Mouse (Mus musculus): ENCODE results near the gene Mapk1ip1l.
A peak's percentile ranks its signal among the peaks of the same experiment; 100 is the strongest.

The Mapk1ip1l gene

GRCm38 (mm10) chr14:47297785-47298407 is at the start of gene Mapk1ip1l:
Mapk1ip1l (plus strand) TSS chr14:47298266.
- DNase-seq, result peak; percentile 92

- peak; percentile 15 for DNase-seq
Measured at GRCm38 (mm10) chr14:47249839-47250238, 48.2 kb upstream of the Mapk1ip1l start.

GRCm38 (mm10) chr14:47264866-47265265 is 33.2 kb upstream of the Mapk1ip1l start:
- DNase-seq, result no peak

GRCm38 (mm10) chr14:47265829-47266228 is 32.2 kb upstream of the Mapk1ip1l start:
- no peak for DNase-seq

- DNase-seq, result no peak
Measured at GRCm38 (mm10) chr14:47269056-47269455, 29.0 kb upstream of the Mapk1ip1l start.

- no peak for DNase-seq
Measured at GRCm38 (mm10) chr14:47269706-47270105, 28.4 kb upstream of the Mapk1ip1l start.

- no peak for DNase-seq
Measured at GRCm38 (mm10) chr14:47273751-47274150, 24.3 kb upstream of the Mapk1ip1l start.

- no peak for DNase-seq
Measured at GRCm38 (mm10) chr14:47275417-47275816, 22.6 kb upstream of the Mapk1ip1l start.

GRCm38 (mm10) chr14:47276036-47276603 is 21.9 kb upstream of the Mapk1ip1l start:
- DNase-seq, result peak; percentile 10

- DNase-seq, result peak; percentile 95
Measured at GRCm38 (mm10) chr14:47276637-47277393, 21.3 kb upstream of the Mapk1ip1l start, which contains the start of the genes Wdhd1 and Socs4. Wdhd1 (minus strand) TSS chr14:47276857. Socs4 (plus strand) TSS chr14:47276931.

- no peak for DNase-seq
Measured at GRCm38 (mm10) chr14:47279058-47279457, 19.0 kb upstream of the Mapk1ip1l start.

- DNase-seq, result no peak
Measured at GRCm38 (mm10) chr14:47281535-47281934, 16.5 kb upstream of the Mapk1ip1l start.

GRCm38 (mm10) chr14:47283568-47283967 is 14.5 kb upstream of the Mapk1ip1l start:
- no peak for DNase-seq

GRCm38 (mm10) chr14:47285271-47285670 is 12.8 kb upstream of the Mapk1ip1l start:
- DNase-seq, result no peak

GRCm38 (mm10) chr14:47286215-47286614 is 11.9 kb upstream of the Mapk1ip1l start:
- DNase-seq, result no peak

GRCm38 (mm10) chr14:47287021-47287420 is 11.0 kb upstream of the Mapk1ip1l start:
- DNase-seq, result no peak

GRCm38 (mm10) chr14:47291772-47292171 is 6.3 kb upstream of the Mapk1ip1l start:
- no peak for DNase-seq

- no peak for DNase-seq
Measured at GRCm38 (mm10) chr14:47294136-47294535, 3.9 kb upstream of the Mapk1ip1l start.

- no peak for DNase-seq
Measured at GRCm38 (mm10) chr14:47296232-47296631, 1.8 kb upstream of the Mapk1ip1l start.

GRCm38 (mm10) chr14:47298408-47298792 is 334 bp downstream of the Mapk1ip1l start:
- DNase-seq, result no peak

- DNase-seq, result peak; percentile 43
Measured at GRCm38 (mm10) chr14:47298819-47299261, 774 bp downstream of the Mapk1ip1l start.

- no peak for DNase-seq
Measured at GRCm38 (mm10) chr14:47302885-47303680, 5.0 kb downstream of the Mapk1ip1l start.
